Mouse (Mus musculus): ENCODE data around the gene Wdr24.
"Not testable (repeated sequence)": the region's sequence is repeated elsewhere in the genome, so short reads cannot be mapped to it uniquely, and the experiment has no call there.

The Wdr24 gene

DNA sequence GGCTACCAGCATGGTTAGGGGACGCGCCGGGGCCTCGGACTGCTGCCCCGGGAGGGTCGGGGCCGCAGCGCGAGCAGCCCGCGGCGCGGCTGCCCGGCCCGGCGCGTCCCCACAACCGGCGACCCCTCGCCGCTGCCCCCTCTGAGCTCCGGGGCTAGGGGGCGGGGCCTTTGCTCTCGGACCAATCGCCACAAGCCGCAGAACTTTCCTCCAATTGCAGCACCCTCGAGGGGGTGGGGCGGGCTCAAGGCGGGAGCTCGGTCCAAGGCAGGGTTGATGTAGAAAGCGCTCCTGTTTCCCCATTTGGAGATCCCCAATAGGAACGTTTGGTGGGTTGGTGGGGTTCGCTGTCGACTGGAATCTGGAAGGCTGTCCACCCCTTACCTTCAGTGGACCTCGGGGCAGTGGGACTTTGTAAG is 26.5 kb upstream of the Wdr24 start, which contains the start of gene Metrn:
Gene Metrn, minus strand, starts transcription at position 186 of the 419 bp plus-strand sequence.
- no peaks in the 10 kb centered on the region for H3K9me3 ChIP-seq (ENCODE audit: low read length)
- peaks cover 12% of the 10 kb centered on the region for H3K36me3 ChIP-seq (ENCODE audit: insufficient read depth, low read length)
- peak within 1 kb of the TSS; percentile 88 for H3K4me3 ChIP-seq (replicated peaks; ENCODE audit: low read length)
- peaks cover 21% of the 10 kb centered on the region for H3K27me3 ChIP-seq (ENCODE audit: insufficient read depth, low read length)
- H3K4me1 ChIP-seq (replicated peaks; ENCODE audit: low read depth, low read length), result peaks cover 52% of the 10 kb centered on the region
- TF ChIP-seq CTCF (conservative IDR thresholded peaks at IDR 0.05; ENCODE audit: low read length) (no peak), NANOG (IDR thresholded peaks at IDR 0.05; ENCODE audit: borderline replicate concordance, low read length) (no peak), POU5F1 (IDR thresholded peaks at IDR 0.05; ENCODE audit: borderline replicate concordance, low read length) (no peak)

DNA sequence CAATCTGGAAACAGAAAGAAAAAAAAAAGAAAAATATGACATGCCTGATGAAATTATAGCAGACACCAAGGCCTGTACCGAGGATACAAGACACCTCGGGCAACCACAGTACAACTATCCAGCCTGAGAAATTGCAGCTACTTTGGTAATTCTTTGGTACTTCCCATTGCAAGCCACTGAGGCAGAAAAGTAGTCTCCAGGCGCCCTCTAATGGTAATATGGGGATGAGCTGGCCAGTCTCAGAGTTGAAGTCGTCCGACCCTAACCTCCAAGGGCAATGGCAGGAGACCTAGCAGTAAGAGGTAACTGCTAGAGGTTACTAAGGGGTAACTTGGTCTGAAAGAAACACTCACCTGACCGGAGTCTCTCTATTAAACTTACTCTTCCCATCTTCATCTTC is 22.4 kb upstream of the Wdr24 start:
- Histone ChIP-seq H3K27me3 (ENCODE audit: insufficient read depth, low read length) (peaks cover 39% of the 10 kb centered on the region), H3K4me1 (replicated peaks; ENCODE audit: low read depth, low read length) (peaks cover 21% of the 10 kb centered on the region), H3K36me3 (ENCODE audit: insufficient read depth, low read length) (no peaks in the 10 kb centered on the region), H3K9me3 (ENCODE audit: low read length) (no peaks in the 10 kb centered on the region), H3K4me3 (replicated peaks; ENCODE audit: low read length) (no peak overlapping the region)
- TF ChIP-seq NANOG (IDR thresholded peaks at IDR 0.05; ENCODE audit: borderline replicate concordance, low read length), result no peak
- TF ChIP-seq CTCF (conservative IDR thresholded peaks at IDR 0.05; ENCODE audit: low read length), result peak; percentile 79

GRCm38 (mm10) chr17:25802825-25803517 is 20.5 kb upstream of the Wdr24 start:
- Histone ChIP-seq H3K4me3 (replicated peaks; ENCODE audit: low read length) (no peak overlapping the region), H3K9me3 (ENCODE audit: low read length) (no peaks in the 10 kb centered on the region), H3K36me3 (ENCODE audit: insufficient read depth, low read length) (no peaks in the 10 kb centered on the region), H3K4me1 (replicated peaks; ENCODE audit: low read depth, low read length) (peaks cover 13% of the 10 kb centered on the region), H3K27me3 (ENCODE audit: insufficient read depth, low read length) (peaks cover 41% of the 10 kb centered on the region)
- TF ChIP-seq POU5F1 (IDR thresholded peaks at IDR 0.05; ENCODE audit: borderline replicate concordance, low read length), result no peak
- TF ChIP-seq CTCF (conservative IDR thresholded peaks at IDR 0.05; ENCODE audit: low read length), result no peak
- no peak for TF ChIP-seq NANOG (IDR thresholded peaks at IDR 0.05; ENCODE audit: borderline replicate concordance, low read length)

DNA sequence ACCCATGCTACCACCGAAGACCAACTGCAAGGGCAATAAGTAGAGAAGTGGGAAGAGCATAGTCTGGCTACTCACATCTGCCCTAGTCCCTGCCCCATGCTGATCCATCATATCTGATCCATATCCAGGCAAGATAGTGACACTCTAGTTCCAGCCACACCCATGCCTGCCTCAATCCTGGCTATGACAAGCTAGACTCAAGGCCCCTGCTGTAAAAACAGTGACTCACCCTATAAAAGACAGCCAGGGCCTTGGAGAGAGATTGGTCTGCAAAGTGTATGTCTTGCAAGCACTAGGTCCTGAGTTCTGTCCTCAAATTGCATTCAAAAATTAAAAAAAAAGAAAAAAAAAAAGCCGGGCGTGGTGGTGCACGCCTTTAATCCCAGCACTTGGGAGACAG is 16.9 kb upstream of the Wdr24 start:
- Histone ChIP-seq H3K4me1 (replicated peaks; ENCODE audit: low read depth, low read length) (peaks cover 22% of the 10 kb centered on the region), H3K4me3 (replicated peaks; ENCODE audit: low read length) (no peak overlapping the region), H3K36me3 (ENCODE audit: insufficient read depth, low read length) (no peaks in the 10 kb centered on the region), H3K9me3 (ENCODE audit: low read length) (no peaks in the 10 kb centered on the region), H3K27me3 (ENCODE audit: insufficient read depth, low read length) (peaks cover 70% of the 10 kb centered on the region)
- no peak for TF ChIP-seq NANOG (IDR thresholded peaks at IDR 0.05; ENCODE audit: borderline replicate concordance, low read length)
- TF ChIP-seq POU5F1 (IDR thresholded peaks at IDR 0.05; ENCODE audit: borderline replicate concordance, low read length), result no peak
- TF ChIP-seq CTCF (conservative IDR thresholded peaks at IDR 0.05; ENCODE audit: low read length), result no peak

DNA sequence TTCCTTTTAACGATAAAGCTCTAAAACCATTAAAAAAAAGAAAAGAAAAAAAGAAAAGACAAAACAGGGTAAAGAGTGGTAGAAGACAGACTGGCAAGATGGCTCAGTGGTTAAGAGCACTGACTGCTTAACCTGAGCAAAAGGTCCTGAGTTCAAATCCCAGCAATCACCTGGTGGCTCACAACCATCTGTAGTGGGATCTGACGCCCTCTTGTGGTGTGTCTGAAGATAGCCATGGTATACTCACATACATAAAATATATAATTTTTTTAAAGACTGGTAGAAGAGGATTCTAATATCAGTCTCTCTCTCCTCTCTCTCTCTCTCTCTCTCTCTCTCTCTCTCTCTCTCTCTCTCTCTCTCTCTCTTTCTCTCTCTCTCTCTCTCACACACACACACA is 16.0 kb upstream of the Wdr24 start:
- not testable (repeated sequence) for H3K36me3 ChIP-seq (ENCODE audit: insufficient read depth, low read length); H3K4me3 ChIP-seq (replicated peaks; ENCODE audit: low read length); H3K9me3 ChIP-seq (ENCODE audit: low read length)
- H3K4me1 ChIP-seq (replicated peaks; ENCODE audit: low read depth, low read length), result peaks cover 22% of the 10 kb centered on the region
- peaks cover 71% of the 10 kb centered on the region for H3K27me3 ChIP-seq (ENCODE audit: insufficient read depth, low read length)
- 0 out of 2 replicates have a peak, but pooled peaks have one; percentile 12 for TF ChIP-seq CTCF (conservative IDR thresholded peaks at IDR 0.05; ENCODE audit: low read length)

GRCm38 (mm10) chr17:25808028-25808427 is 15.4 kb upstream of the Wdr24 start:
- Histone ChIP-seq H3K27me3 (ENCODE audit: insufficient read depth, low read length) (peaks cover 71% of the 10 kb centered on the region), H3K4me3 (replicated peaks; ENCODE audit: low read length) (peak overlapping the region; percentile 92), H3K36me3 (ENCODE audit: insufficient read depth, low read length) (no peaks in the 10 kb centered on the region), H3K9me3 (ENCODE audit: low read length) (0 out of 2 replicates have a peak, but pooled peaks cover 6% of the 10 kb centered on the region), H3K4me1 (replicated peaks; ENCODE audit: low read depth, low read length) (peaks cover 20% of the 10 kb centered on the region)
- TF ChIP-seq NANOG (IDR thresholded peaks at IDR 0.05; ENCODE audit: borderline replicate concordance, low read length), result no peak
- TF ChIP-seq POU5F1 (IDR thresholded peaks at IDR 0.05; ENCODE audit: borderline replicate concordance, low read length), result no peak
- TF ChIP-seq CTCF (conservative IDR thresholded peaks at IDR 0.05; ENCODE audit: low read length), result no peak

- Histone ChIP-seq H3K9me3 (ENCODE audit: low read length) (0 out of 2 replicates have a peak, but pooled peaks cover 8% of the 10 kb centered on the region), H3K36me3 (ENCODE audit: insufficient read depth, low read length) (no peaks in the 10 kb centered on the region), H3K4me3 (replicated peaks; ENCODE audit: low read length) (peak within 1 kb of the TSS; percentile 92), H3K27me3 (ENCODE audit: insufficient read depth, low read length) (peaks cover 67% of the 10 kb centered on the region), H3K4me1 (replicated peaks; ENCODE audit: low read depth, low read length) (peaks cover 18% of the 10 kb centered on the region)
- TF ChIP-seq CTCF (conservative IDR thresholded peaks at IDR 0.05; ENCODE audit: low read length), result no peak
- TF ChIP-seq POU5F1 (IDR thresholded peaks at IDR 0.05; ENCODE audit: borderline replicate concordance, low read length), result no peak
- TF ChIP-seq NANOG (IDR thresholded peaks at IDR 0.05; ENCODE audit: borderline replicate concordance, low read length), result no peak
Observed at GRCm38 (mm10) chr17:25808789-25809605, 14.4 kb upstream of the Wdr24 start, which contains the start of gene Fbxl16. TSS of gene Fbxl16 (plus strand) at chr17:25809085.

DNA sequence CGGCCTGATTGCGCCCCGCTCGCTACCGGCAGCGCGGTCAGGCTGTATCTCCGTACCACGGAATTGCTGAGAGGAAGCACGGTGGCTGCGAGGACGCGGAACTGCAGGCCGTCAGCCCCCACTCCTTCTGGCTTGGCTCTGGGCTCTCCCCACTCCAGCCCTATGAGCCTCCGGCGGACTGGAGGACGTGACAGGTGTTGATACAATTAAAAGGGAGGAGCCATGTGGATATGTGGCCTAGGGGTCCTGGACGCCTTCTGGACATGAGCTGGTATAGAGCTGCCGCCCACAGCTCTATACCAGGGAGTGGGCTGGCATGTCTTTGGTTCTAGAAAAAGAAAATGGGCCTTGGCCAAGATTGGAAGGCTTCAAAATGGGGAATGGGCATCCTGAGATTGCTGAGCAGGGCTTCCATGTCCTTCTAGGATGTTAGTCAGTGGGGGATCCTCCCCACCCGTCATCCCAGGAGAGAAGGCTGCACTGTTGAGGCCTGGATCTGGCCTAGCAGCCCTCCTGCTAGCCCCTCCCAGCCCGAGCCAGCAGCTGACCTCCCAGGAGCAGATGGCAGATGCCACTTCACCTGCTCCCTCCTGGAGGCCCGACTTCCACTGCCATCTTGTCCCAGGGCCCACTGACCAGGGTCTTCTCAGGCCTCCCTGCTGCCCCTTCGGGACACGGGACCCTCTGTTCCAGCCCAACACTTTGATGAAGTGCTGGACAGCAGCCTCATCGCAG is 13.7 kb upstream of the Wdr24 start:
- peak overlapping the region; percentile 92 for H3K4me3 ChIP-seq (replicated peaks; ENCODE audit: low read length)
- H3K27me3 ChIP-seq (ENCODE audit: insufficient read depth, low read length), result peaks cover 71% of the 10 kb centered on the region
- peaks cover 18% of the 10 kb centered on the region for H3K4me1 ChIP-seq (replicated peaks; ENCODE audit: low read depth, low read length)
- no peaks in the 10 kb centered on the region for H3K36me3 ChIP-seq (ENCODE audit: insufficient read depth, low read length)
- TF ChIP-seq NANOG (IDR thresholded peaks at IDR 0.05; ENCODE audit: borderline replicate concordance, low read length) (no peak), CTCF (conservative IDR thresholded peaks at IDR 0.05; ENCODE audit: low read length) (no peak), POU5F1 (IDR thresholded peaks at IDR 0.05; ENCODE audit: borderline replicate concordance, low read length) (no peak)
- H3K9me3 ChIP-seq (ENCODE audit: low read length), result 0 out of 2 replicates have a peak, but pooled peaks cover 8% of the 10 kb centered on the region

Data from E14TG2a.4 (cell line).